Mouse (Mus musculus) bone marrow, adult 2 months (tissue): ENCODE measurements around the gene Ssbp4. TPM values are rescaled to one million over a fixed set of nuclear protein-coding genes. Genes with fewer than 3 reads are reported as not detected.

ENCODE experiments used
- H3K27ac ChIP-seq: fragments of 200-500 bp; 2 replicates; pipeline ENCODE4 v1.5.1; 2012; ENCODE audit warnings: low read depth, mild to moderate bottlenecking, control low read depth, inconsistent platforms, low read length; ENCODE audit not compliant: control insufficient read depth, poor library complexity, insufficient read depth
- H3K4me1 ChIP-seq: fragments of 200-500 bp; 2 replicates; pipeline ENCODE4 v1.6.1; 2011; ENCODE audit warnings: low read length; ENCODE audit not compliant: control insufficient read depth, insufficient read depth
- H3K4me3 ChIP-seq: fragments of 200-500 bp; replicated peaks from 2 replicates; pipeline ENCODE3; 2011; ENCODE audit warnings: mild to moderate bottlenecking, low read depth, low read length, control low read depth; ENCODE audit not compliant: control insufficient read depth
- CTCF ChIP-seq: fragments of 200-500 bp; IDR thresholded peaks from 2 replicates; pipeline ENCODE4 v1.5.1; 2011; ENCODE audit warnings: low read length, control low read depth; ENCODE audit not compliant: control insufficient read depth, insufficient read depth
- POLR2A ChIP-seq: fragments of 200-500 bp; IDR thresholded peaks from 2 replicates; pipeline ENCODE4 v1.6.1; 2011; ENCODE audit warnings: low read depth, mild to moderate bottlenecking, control low read depth, low read length, borderline replicate concordance; ENCODE audit not compliant: control insufficient read depth
- WGBS: fragments of 180-500 bp; shearing (Covaris S2); methylation state at CpG from one replicate; pipeline ENCODE4 v1.1.7; 2018; 5-methylcytosine and 5-hydroxymethylcytosine counted together
- polyA plus RNA-seq: library from polyadenylated mRNA; stranded (reverse); fragments of >200 nt; gene quantifications from 2 replicates; pipeline ENCODE4 v1.2.4, GENCODE M21; 2011; ENCODE audit warnings: low replicate concordance; ENCODE audit not compliant: missing spikeins, insufficient read depth, insufficient read length

Gene Ssbp4
- polyA plus RNA-seq, 1 experiment, result 107 TPM

GRCm38 (mm10) chr8:70601271-70601649, 7.4 kb downstream of the Ssbp4 start:
- Histone ChIP-seq H3K27ac (peak overlapping the region; percentile 56), H3K4me1 (peaks cover 3% of the 10 kb centered on the region), H3K4me3 (no peak overlapping the region)
- 6% methylated on average over 26 of the region's 26 CpGs for WGBS
- no peak for TF ChIP-seq CTCF
- no peak for TF ChIP-seq POLR2A

DNA sequence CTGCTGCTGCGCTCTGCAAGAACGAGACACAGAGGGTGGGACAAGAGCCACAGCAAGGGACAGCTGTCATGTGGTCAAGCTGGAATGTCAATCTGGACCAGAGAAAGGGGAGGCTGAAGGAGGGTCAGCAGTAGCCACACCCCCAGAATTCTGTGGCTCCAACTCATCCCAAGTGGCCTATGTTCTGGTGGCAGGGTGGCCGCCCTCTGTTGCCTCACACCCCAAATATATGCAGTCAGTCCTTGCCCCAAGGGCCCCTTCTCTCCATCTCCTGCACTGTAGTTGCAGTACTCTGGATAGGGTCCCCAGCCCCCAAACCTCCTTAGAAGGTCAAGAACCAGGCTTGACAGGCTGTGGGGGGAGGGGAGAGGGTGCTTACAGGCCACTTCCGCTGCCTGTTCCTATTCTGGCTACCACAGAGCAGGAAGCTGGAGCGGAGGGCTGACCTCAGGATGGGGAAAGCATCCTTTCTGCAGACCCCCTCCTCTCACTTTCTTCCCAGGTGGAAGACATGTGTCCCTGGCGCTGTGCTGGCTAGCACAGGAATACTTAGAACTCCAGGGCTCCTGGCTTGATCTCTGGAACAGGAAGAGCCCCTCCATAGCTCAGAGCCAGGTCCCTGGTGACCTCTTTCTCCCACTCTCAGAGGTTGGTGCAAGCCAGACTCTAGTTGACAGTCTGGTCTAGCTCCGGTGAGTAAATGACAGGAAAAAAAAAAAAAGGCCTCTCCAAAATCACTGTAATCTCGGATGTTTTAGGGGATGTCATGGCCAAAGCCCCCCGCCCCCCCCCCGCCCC, 8.0 kb downstream of the Ssbp4 start:
- WGBS, result 32% methylated on average over 10 of the region's 10 CpGs
- TF ChIP-seq POLR2A (no peak), CTCF (no peak)
- Histone ChIP-seq H3K4me1 (peaks cover 3% of the 10 kb centered on the region), H3K4me3 (peak overlapping the region; percentile 5), H3K27ac (peak overlapping the region; percentile 76)

GRCm38 (mm10) chr8:70599507-70600290, 9.0 kb downstream of the Ssbp4 start:
- TF ChIP-seq POLR2A (no peak), CTCF (no peak)
- WGBS, result 87% methylated on average over 12 of the region's 12 CpGs
- Histone ChIP-seq H3K4me1 (peaks cover 4% of the 10 kb centered on the region), H3K27ac (no peak overlapping the region), H3K4me3 (no peak overlapping the region)

- no peak overlapping the region for H3K27ac ChIP-seq
- H3K4me3 ChIP-seq, result no peak overlapping the region
- H3K4me1 ChIP-seq, result peaks cover 4% of the 10 kb centered on the region
- TF ChIP-seq CTCF, result no peak
- TF ChIP-seq POLR2A, result no peak
- 93% methylated on average over 10 of the region's 10 CpGs for WGBS
Measured at GRCm38 (mm10) chr8:70598722-70599121, 9.9 kb downstream of the Ssbp4 start.

DNA sequence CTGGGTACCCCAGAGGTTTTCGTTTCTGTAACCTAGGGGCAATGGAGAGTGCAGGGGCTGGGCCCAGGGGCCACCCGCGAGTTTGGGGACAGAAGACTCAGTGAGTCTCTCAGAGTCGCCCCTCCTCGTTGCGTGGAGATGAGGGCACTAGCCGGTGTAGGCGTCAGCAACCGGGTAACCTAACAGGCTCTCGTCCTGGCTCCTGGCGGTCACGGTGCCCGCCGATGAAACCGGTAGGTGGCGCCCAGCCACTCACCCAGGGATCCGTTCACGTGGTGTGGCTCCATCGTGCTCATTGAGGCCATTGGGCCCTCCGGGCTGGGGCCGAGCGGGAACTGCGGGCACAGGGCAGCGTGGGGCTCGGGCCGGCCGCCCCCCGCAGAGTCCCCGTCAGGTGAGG, 10.4 kb downstream of the Ssbp4 start:
- no peak overlapping the region for H3K4me3 ChIP-seq

DNA sequence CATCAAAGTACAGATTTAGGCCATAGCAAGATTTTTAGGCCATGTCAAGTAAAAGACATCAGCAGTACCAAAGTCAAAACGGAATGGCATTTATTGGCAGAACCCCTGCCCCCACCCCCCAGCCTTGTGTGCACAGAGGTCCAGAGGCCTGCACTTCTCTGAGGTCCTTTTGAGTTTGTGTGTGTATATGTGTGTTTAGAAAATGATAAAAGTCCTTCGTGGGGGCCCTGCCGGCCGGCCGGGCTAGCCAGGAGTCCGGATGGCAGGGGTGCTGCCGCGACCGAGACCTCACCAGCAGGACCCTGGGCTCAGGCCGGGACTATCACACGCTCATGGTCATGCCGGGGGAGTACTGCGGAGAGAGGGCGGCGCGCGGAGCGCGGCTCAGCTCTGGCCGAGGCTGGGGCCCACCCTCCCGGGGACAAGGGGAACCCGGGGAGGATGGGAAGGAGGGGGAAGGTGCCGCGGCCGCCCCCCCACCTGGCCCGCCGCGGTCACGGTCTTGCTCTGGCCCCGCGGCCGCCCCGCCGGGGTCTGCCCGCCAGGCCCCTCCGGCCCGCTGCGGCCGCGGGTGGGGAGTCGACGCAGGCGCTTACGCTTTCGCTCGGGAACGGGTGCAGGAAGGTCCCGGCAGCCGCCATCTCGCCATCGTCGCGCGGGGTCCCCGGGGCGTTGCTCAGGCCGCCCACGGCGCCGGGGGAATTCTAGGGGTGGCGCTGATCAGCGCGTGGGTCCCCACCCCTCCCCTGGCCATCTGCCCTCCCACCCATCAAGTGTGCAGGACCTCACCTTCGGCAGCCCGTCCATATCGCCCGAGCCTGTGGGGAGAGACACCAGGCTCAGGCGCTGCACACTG, 11.0 kb downstream of the Ssbp4 start:
- 95% methylated on average over 68 of the region's 68 CpGs for WGBS
- Histone ChIP-seq H3K4me3 (no peak overlapping the region), H3K4me1 (peaks cover 4% of the 10 kb centered on the region), H3K27ac (no peak overlapping the region)
- no peak for TF ChIP-seq POLR2A

More for the DNA sequence above, 10.4 kb downstream of the Ssbp4 start:
- H3K4me1 ChIP-seq, result peaks cover 4% of the 10 kb centered on the region
- no peak overlapping the region for H3K27ac ChIP-seq
- 77% methylated on average over 29 of the region's 29 CpGs for WGBS
- TF ChIP-seq CTCF (peak; percentile 31; the same call in 1 of the 2 replicates), POLR2A (no peak)

DNA sequence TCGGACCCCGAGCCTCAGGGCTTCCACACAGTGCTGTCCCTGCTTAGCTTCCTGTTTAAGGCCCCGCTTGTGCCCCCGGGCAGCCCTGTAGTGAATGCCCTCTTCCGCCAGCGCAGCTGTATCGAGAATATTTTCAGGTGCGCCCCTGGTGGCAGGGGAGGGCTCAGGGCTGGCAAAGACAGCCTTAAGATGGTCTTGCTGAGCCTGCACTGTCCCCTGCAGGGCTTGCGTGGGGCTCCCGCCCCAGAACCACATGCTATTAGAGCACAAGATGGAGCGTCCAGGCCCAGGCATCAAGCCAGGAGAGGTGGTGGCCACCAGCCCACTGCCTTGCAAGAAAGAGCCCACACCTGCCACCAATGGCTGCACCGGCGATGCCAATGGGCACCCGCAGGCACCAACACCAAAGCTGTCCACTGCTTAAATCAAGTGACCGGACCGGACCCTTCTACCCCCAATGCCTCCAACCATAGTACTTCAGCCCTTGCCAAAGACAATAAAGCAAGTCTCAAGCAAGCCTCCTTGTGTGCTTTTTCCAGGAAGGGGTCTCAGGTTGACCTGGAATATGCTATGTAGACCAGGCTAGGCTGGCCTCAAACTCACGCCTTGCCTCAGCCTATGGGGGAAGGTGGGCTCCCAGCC, 11.8 kb downstream of the Ssbp4 start:
- no peak overlapping the region for H3K27ac ChIP-seq
- 86% methylated on average over 17 of the region's 17 CpGs for WGBS
- H3K4me3 ChIP-seq, result no peak overlapping the region
- no peak for TF ChIP-seq POLR2A
- no peak for TF ChIP-seq CTCF
- H3K4me1 ChIP-seq, result peaks cover 4% of the 10 kb centered on the region

DNA sequence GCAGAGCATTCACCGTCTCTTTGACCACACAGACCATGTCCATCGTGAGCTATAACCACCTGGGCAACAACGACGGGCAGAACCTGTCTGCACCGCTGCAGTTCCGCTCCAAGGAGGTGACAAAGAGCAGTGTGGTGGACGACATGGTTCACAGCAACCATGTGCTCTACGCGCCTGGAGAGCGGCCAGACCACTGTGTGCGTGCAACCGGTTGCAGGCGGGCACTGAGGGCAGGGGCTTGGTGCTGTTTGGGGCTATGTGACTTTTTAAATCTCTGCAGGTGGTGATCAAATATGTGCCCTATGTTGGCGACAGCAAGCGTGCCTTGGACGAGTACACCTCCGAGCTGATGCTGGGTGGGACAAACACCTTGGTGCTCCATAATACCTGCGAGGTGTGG, 12.5 kb downstream of the Ssbp4 start:
- Histone ChIP-seq H3K4me1 (peaks cover 4% of the 10 kb centered on the region), H3K27ac (no peak overlapping the region), H3K4me3 (no peak overlapping the region)
- TF ChIP-seq POLR2A, result no peak
- no peak for TF ChIP-seq CTCF
- WGBS, result 86% methylated on average over 18 of the region's 18 CpGs
